Mouse (Mus musculus) intestine, postnatal 0 days (tissue): ENCODE measurements around the gene Uprt. TPM values are rescaled to one million over a fixed set of nuclear protein-coding genes. Genes with fewer than 3 reads are reported as not detected.

Experiments used
- ATAC-seq: fragments of 200-750 bp; cut with Nextera tagmentation; 2 replicates; pipeline ENCODE4 v1.8.0; 2017; ENCODE audit warnings: mild to moderate bottlenecking, moderate TSS enrichment, moderate library complexity
- H3K27ac ChIP-seq: fragments of 300-500 bp; sonication (generic); 2 replicates; pipeline ENCODE4 v1.5.1; 2014; ENCODE audit warnings: mild to moderate bottlenecking, low read depth, low read length, moderate library complexity
- H3K27me3 ChIP-seq: fragments of 300-500 bp; sonication (generic); replicated peaks from 2 replicates; pipeline ENCODE4 v1.6.1; 2014; ENCODE audit warnings: low read length, mixed read lengths; ENCODE audit not compliant: control insufficient read depth, insufficient read depth
- H3K36me3 ChIP-seq: fragments of 300-500 bp; sonication (generic); 2 replicates; pipeline ENCODE4 v1.6.1; 2014; ENCODE audit warnings: mild to moderate bottlenecking, moderate library complexity; ENCODE audit not compliant: control insufficient read depth, insufficient read depth
- H3K4me1 ChIP-seq: fragments of 300-500 bp; sonication (generic); replicated peaks from 2 replicates; pipeline ENCODE4 v1.6.1; 2014; ENCODE audit warnings: antibody characterized with exemption, low read length, mixed read lengths; ENCODE audit not compliant: control insufficient read depth, insufficient read depth
- H3K4me2 ChIP-seq: fragments of 300-500 bp; sonication (generic); replicated peaks from 2 replicates; pipeline ENCODE4 v1.6.1; 2014; ENCODE audit warnings: low read depth, mild to moderate bottlenecking, moderate library complexity
- H3K4me3 ChIP-seq: fragments of 300-500 bp; sonication (generic); 2 replicates; pipeline ENCODE4 v1.5.1; 2014; ENCODE audit warnings: low read depth, low read length
- H3K9ac ChIP-seq: fragments of 300-500 bp; sonication (generic); 2 replicates; pipeline ENCODE4 v1.6.1; 2014; ENCODE audit warnings: mild to moderate bottlenecking, low read depth, low read length
- H3K9me3 ChIP-seq: fragments of 300-500 bp; sonication (generic); 2 replicates; pipeline ENCODE4 v1.6.1; 2016; ENCODE audit warnings: mixed run types; ENCODE audit not compliant: control insufficient read depth
- CTCF ChIP-seq: sonication (generic); IDR thresholded peaks from 2 replicates; pipeline ENCODE4 v1.5.1; 2016; ENCODE audit warnings: low read depth, mild to moderate bottlenecking, control low read depth, antibody characterized with exemption, moderate library complexity
- WGBS: fragments of 180-500 bp; shearing (Covaris S2); extraction: QIAGEN DNeasy Blood & Tissue Kit; methylation state at CpG from one replicate; pipeline ENCODE4 v1.1.7; 2014; 5-methylcytosine and 5-hydroxymethylcytosine counted together
- polyA plus RNA-seq: library from polyadenylated mRNA; unstranded; fragments of >200 nt; fragmentation: Nextera tagmentation; extraction: Ambion mirVana; gene quantifications from 2 replicates; pipeline ENCODE4 v1.2.1, GENCODE M21; 2015

Uprt gene
- polyA plus RNA-seq, 1 experiment from 2014 or later, result 0.91 TPM

GRCm38 (mm10) chrX:104483444-104483808 is 808 bp downstream of the Uprt start:
- peak overlapping the region; percentile 45; the same call in 1 of the 2 replicates for H3K9ac ChIP-seq
- H3K4me2 ChIP-seq, result peak overlapping the region; percentile 64
- H3K27me3 ChIP-seq, result no peaks in the 10 kb centered on the region
- H3K36me3 ChIP-seq, result no peaks in the 10 kb centered on the region
- H3K9me3 ChIP-seq, result no peaks in the 10 kb centered on the region
- ATAC-seq, result peak; percentile 81
- H3K27ac ChIP-seq, result peak overlapping the region; percentile 68
- no peak for TF ChIP-seq CTCF
- peak overlapping the region; percentile 50 for H3K4me3 ChIP-seq
- H3K4me1 ChIP-seq, result no peaks in the 10 kb centered on the region
- WGBS, result 34% methylated on average over 6 of the region's 6 CpGs

GRCm38 (mm10) chrX:104485596-104485995 is 3.0 kb downstream of the Uprt start:
- Histone ChIP-seq H3K4me2 (no peak overlapping the region), H3K9me3 (no peaks in the 10 kb centered on the region), H3K9ac (no peak overlapping the region), H3K36me3 (no peaks in the 10 kb centered on the region), H3K4me1 (no peaks in the 10 kb centered on the region), H3K4me3 (no peak overlapping the region), H3K27me3 (no peaks in the 10 kb centered on the region), H3K27ac (no peak overlapping the region)
- 81% methylated on average over 2 of the region's 2 CpGs for WGBS
- no peak for ATAC-seq
- TF ChIP-seq CTCF, result no peak

- WGBS, result 41% methylated on average over 3 of the region's 3 CpGs
- ATAC-seq, result peak; percentile 88
Measured at GRCm38 (mm10) chrX:104488036-104488435, 5.4 kb downstream of the Uprt start.

GRCm38 (mm10) chrX:104488870-104489467 is 6.4 kb downstream of the Uprt start:
- H3K9ac ChIP-seq, result no peak overlapping the region
- H3K4me1 ChIP-seq, result no peaks in the 10 kb centered on the region
- no peak overlapping the region for H3K4me2 ChIP-seq
- ATAC-seq, result no peak
- TF ChIP-seq CTCF, result no peak
- no peaks in the 10 kb centered on the region for H3K36me3 ChIP-seq
- 83% methylated on average over 4 of the region's 4 CpGs for WGBS
- no peak overlapping the region for H3K4me3 ChIP-seq
- no peak overlapping the region for H3K27ac ChIP-seq
- no peaks in the 10 kb centered on the region for H3K9me3 ChIP-seq
- no peaks in the 10 kb centered on the region for H3K27me3 ChIP-seq

More at GRCm38 (mm10) chrX:104488036-104488435, 5.4 kb downstream of the Uprt start:
- TF ChIP-seq CTCF, result no peak
- Histone ChIP-seq H3K36me3 (no peaks in the 10 kb centered on the region), H3K9ac (no peak overlapping the region), H3K27me3 (no peaks in the 10 kb centered on the region), H3K9me3 (no peaks in the 10 kb centered on the region), H3K27ac (no peak overlapping the region), H3K4me1 (no peaks in the 10 kb centered on the region), H3K4me2 (no peak overlapping the region), H3K4me3 (no peak overlapping the region)

GRCm38 (mm10) chrX:104489626-104490355 is 7.2 kb downstream of the Uprt start:
- no peaks in the 10 kb centered on the region for H3K36me3 ChIP-seq
- ATAC-seq, result peak; percentile 83
- 28% methylated on average over 4 of the region's 4 CpGs for WGBS
- H3K4me2 ChIP-seq, result no peak overlapping the region
- H3K27me3 ChIP-seq, result no peaks in the 10 kb centered on the region
- H3K4me1 ChIP-seq, result no peaks in the 10 kb centered on the region
- H3K27ac ChIP-seq, result no peak overlapping the region
- H3K9ac ChIP-seq, result no peak overlapping the region
- TF ChIP-seq CTCF, result no peak
- H3K9me3 ChIP-seq, result no peaks in the 10 kb centered on the region
- H3K4me3 ChIP-seq, result no peak overlapping the region

GRCm38 (mm10) chrX:104501765-104502164 is 19.1 kb downstream of the Uprt start:
- Histone ChIP-seq H3K4me1 (no peaks in the 10 kb centered on the region), H3K9ac (no peak overlapping the region), H3K27ac (no peak overlapping the region), H3K36me3 (no peaks in the 10 kb centered on the region), H3K4me2 (no peak overlapping the region), H3K27me3 (no peaks in the 10 kb centered on the region), H3K4me3 (no peak overlapping the region), H3K9me3 (no peaks in the 10 kb centered on the region)
- TF ChIP-seq CTCF, result no peak
- 92% methylated on average over 5 of the region's 5 CpGs for WGBS
- no peak for ATAC-seq
